Mouse (Mus musculus) hematopoietic multipotent progenitor cell, adult 10-12 weeks (in vitro differentiated cells): Measurements from ENCODE around the gene Tmem212. TPM values are rescaled to one million over a fixed set of nuclear protein-coding genes. Genes with fewer than 3 reads are reported as not detected.

Experiments
- polyA plus RNA-seq: library from polyadenylated mRNA; stranded (reverse); fragments of >175 nt; gene quantifications from 2 replicates; pipeline ENCODE4 v1.2.3, GENCODE M21; 2012; ENCODE audit warnings: low replicate concordance

Tmem212 gene
- not detected in 2 replicates for polyA plus RNA-seq

GRCm38 (mm10) chr3:27896318-27896892, at the start of gene Tmem212:
Gene Tmem212 (minus strand): TSS chr3:27896368.

GRCm38 (mm10) chr3:27938381-27939323, 42.5 kb upstream of the Tmem212 start, which contains the start of gene Pld1:
Gene Pld1 (plus strand): TSS chr3:27938695.

Other genes starting within 250 kb of the Tmem212 start
- gene Fndc3b, start 185.1 kb downstream of the Tmem212 start, polyA plus RNA-seq = 4.1 and 8.4 TPM in 2 replicates
- 0.15 and 0.21 TPM in 2 replicates for gene Pld1, start 42.3 kb upstream of the Tmem212 start, polyA plus RNA-seq